Mouse (Mus musculus) granulocyte monocyte progenitor cell, adult 5-6 weeks (primary cell): ENCODE measurements at regions not wholly inside any gene's neighbourhood (a gene's known extent, or its start where the extent isn't known, plus 50 kb on each side); places are given as distances from the start of the nearest gene placed in this dataset.
A peak's percentile ranks its signal among the peaks of the same experiment; 100 is the strongest.

ENCODE experiments used
- ATAC-seq: replicated peaks from 2 replicates; pipeline ENCODE4 v1.8.0; 2016; ENCODE audit warnings: mild to moderate bottlenecking, moderate TSS enrichment, inconsistent platforms; ENCODE audit not compliant: poor library complexity, severe bottlenecking

DNA sequence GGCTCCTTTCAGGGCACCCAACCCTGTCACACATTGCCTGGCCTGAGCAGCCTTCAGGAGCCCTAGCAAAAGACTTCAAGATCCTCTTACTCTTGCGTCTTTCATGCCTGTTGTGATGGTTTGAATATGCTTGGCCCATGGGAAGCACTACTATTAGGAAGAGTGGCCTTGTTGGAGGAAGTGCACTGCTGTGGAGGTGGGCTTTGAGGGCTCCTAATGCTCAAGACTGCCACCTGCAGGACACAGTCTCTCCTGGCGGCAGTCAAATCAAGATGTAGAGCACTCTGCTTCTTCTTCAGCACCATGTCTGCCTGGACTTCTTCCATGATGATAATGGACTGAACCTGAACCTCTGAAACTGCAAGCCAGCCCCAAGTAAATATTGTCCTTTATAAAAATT is 73.0 kb downstream of the Tsen15 start:
- peak; percentile 61 for ATAC-seq

GRCm38 (mm10) chr1:152305461-152305860 is 81.0 kb downstream of the Tsen15 start:
- no peak for ATAC-seq

DNA sequence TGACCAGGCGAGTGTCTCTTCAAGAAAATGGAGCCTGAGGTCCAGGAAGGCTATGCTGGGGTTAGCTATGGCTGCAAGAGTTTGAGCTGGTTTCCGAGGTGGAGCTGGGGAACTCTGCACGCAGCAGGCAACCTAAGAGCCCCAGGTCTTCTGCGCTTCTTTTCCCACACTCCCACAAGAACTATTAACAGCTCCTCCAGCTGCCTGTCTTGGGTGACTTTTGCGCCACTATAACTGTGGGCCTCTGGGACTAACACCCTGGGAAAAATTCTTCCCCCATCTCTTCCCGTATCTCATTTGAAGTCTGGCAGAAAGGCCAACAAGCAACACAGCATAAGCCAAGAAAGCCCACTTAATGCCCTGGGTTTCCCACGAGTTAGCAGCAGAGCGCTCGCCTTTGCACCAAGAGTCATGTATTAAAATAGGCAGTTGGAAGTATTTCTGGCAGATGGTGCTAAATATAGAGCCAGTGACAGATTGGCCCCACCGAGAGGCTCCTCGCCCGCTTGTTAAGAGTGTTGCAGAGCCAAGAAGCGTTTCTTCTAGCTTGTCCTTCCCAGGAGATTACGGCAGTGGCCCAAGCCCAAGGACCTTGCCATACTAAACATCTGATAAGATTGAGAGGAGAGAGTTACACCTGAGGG is 81.9 kb downstream of the Tsen15 start:
- ATAC-seq = no peak

GRCm38 (mm10) chr1:152301355-152301754 is 85.1 kb downstream of the Tsen15 start:
- no peak for ATAC-seq

GRCm38 (mm10) chr1:152292196-152292736 is 94.2 kb downstream of the Tsen15 start:
- ATAC-seq = peak; percentile 21

- ATAC-seq = peak; percentile 57
Observed at GRCm38 (mm10) chr1:152290768-152291167, 95.7 kb downstream of the Tsen15 start.

DNA sequence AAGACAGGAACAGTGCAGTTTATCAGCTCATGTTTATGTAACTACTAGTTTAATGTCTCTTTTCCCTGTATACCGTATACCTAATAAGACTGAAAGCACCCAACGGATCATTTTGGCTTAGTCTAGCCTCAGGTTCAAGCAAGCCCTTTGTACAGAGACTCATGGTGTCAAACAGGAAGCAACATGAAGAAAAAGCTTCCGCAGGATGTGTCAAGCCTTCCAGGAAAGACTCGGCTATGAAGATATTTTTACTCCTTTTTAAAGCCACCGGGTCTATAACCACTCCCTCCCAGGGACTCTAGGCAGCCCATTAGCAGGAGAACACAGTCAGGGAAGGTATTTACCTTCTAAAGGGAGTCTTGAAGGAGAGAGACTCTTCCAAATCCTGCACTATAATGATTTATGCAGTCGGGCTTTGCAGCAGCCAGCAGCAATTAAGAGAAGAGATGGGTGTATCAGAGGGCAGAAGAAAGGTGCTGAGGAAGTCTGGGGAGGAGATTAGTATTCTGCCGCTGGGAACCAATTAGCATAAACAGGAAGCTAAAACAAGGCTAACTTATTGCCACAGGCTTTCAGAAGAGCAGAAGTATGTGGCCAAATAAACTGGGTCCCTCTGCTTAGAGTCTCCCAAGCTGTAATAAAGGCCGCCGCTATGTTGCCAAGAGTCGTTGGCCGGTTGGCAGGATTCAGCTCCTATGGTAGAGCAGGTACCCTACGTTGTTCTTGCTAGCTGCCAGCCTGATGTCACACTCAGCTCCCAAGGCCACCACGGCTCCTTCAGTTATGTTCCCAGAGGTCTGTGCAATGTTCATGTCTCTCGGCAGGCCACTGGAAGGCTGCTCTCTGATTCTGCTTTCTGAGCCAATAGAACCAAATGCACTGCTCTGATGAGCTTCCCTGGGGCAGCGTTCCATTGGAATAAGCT is 98.7 kb downstream of the Tsen15 start:
- ATAC-seq = peak; percentile 75

DNA sequence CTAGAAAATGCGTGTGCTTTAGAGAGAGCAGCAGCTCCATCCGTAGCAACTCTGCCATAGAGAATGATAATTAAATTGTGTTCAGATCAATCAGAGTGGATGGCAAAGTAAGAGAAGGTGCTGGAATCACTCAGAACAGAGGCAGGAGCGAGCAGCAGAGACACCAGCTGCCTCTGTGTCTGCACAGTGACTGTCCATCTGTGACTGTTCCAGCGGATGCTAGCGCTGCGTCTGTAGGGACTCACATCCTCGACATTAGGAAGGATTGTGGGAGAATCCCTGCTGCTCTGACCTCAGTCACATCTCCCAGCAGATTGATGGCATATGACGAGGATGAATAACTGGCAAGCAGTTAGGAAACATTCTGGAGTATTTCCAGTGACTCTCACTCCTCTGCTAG is 99.8 kb downstream of the Tsen15 start:
- no peak for ATAC-seq

GRCm38 (mm10) chr1:152282106-152282505 is 104.4 kb downstream of the Tsen15 start:
- ATAC-seq = no peak

DNA sequence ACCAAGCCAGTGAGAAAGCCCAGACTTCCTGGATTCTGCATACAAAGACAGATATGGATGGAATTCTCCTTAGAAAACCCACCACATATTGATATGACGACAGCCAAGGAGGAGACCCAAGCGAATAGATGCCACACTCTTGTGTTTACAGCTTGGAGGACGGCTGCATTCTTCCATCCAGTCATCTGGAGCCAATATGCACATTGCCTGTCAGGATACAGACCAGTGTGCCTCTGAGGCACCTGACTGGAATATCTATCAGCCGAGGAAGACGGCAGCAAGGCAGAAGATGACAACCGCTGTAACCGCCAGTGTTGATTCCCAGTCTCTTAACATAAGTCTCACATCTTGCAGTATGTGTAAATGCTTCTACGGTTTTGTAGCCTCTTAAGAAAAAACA is 105.3 kb downstream of the Tsen15 start:
- no peak for ATAC-seq

DNA sequence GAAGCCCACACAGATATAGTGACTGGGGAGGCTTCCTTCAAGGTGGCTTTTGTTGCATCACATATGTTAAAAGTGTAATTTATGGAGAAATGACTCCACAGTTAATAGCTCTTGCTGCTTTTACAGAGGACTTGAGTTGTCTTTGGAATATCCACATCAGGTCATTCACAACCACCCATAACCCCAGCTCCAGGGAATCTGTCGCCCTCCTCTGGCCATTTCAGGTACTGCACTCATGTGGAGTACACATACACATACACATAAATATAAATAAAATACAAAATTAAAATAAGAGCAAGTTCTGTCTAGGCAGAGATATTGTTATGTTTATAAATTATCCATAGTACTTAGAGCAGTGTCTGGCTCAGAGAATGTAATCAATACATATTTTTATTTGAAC is 106.5 kb downstream of the Tsen15 start:
- no peak for ATAC-seq

DNA sequence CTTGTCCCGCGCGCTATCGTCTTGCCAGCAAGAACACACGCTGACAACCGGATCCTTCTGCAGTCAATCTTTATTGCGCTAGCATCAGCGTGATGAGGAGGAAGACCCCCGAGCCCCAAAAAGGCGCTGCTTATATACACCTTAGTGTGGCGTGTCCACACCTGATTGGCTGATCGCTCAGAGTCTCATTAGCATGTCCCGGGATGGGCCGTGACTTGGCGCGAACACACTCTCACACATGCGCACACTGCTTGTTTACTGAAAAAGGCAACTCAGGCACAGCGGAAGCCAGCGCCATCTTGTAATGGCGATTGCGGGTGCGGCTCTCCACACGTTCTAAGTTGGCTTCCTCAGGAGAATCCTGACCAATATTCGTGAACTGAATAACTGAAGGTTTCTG is 111.5 kb downstream of the Tsen15 start:
- no peak for ATAC-seq

DNA sequence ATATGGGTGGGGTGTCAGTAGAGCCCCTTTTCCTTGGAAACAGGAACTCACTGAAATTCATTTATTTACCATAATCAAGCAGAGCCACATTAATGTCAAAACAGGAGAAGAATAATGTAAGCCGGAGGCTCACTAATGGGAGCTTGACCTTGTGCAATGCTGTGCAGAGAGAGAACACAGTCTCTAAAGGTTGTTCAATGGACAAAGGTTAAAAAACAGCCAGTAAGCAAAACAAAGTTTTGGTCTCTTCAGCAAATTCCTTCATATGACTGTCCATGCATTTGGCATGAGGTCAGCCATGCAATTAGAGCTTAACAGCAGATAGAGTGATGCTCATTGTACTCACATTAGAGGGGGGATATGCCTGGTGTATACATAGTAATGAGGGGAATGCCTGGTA is 113.1 kb downstream of the Tsen15 start:
- ATAC-seq = no peak

DNA sequence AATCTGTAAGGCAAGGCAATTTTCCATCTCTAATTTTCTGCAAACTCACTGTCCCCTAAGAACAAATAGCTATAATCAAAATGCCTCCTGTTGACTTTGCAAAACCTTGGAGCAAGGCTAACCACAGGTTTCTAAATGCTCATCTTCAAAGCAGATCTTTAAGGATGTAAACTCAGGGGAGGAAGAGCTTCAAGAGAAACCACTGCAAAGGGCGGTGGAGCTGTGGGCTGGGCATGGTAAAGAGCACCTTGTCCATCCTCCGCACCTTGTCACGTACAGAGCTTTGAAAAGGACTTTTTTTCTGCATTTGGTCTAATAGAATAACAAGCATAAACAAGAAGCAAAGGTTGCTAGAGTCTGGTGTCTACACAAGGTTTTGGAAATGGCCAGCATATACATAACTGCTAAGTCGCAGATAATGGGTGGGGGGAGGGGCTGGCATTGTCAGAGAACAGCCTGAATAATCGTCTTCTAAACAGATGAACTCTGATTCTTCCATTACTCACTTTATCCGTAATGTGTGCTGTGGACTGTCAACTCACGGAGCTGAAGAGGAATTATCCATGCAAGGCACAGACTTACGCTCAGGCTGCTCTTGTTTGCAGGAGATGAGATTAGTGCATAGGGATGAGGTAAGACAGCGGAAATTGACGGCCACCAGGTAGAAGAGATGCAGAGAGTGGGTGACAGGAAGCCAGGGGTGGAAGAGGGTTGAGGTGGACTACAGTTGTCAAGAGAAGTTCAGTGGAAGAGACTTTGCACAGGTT is 116.4 kb downstream of the Tsen15 start:
- no peak for ATAC-seq

DNA sequence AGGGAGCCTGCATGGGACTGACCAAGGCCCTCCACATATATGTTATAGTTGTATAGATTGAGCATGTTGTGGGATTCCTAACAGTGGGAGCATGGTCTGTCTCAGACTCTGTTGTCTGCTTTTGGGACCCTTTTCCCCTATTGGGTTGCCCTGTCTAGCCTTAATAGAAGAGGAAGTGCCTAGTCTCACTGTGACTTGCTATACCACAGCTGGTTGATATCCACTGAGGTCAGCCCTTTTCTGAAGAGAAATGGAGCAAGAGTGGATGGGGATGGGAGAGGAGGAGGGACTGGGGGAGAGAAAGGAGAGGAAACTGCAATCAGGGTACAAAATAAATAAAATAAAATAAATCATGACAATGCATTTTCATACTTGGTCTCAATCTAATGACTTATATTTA is 120.1 kb downstream of the Tsen15 start:
- ATAC-seq = peak; percentile 86

- ATAC-seq = no peak
Observed at GRCm38 (mm10) chr1:152264981-152265380, 121.5 kb downstream of the Tsen15 start.

DNA sequence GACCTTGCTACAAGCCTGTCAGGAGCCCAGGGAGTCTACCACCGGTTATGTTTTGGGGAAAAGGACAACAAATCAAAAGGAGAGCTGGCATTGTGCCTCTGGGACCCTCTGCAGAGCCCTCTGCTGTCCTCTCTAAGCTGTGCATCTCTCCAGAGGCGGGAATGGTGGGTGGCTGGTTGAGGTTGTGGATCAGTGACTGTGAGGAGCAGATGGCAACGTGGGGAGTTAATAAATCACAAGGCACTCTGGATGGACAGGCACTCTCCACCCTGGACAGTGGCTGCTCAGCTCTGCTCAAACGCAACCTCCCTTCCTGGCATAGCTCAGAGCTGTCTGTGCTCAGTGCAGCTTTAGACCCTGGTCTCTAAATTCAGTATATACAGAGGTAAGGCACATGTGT is 125.0 kb downstream of the Tsen15 start:
- ATAC-seq = no peak

DNA sequence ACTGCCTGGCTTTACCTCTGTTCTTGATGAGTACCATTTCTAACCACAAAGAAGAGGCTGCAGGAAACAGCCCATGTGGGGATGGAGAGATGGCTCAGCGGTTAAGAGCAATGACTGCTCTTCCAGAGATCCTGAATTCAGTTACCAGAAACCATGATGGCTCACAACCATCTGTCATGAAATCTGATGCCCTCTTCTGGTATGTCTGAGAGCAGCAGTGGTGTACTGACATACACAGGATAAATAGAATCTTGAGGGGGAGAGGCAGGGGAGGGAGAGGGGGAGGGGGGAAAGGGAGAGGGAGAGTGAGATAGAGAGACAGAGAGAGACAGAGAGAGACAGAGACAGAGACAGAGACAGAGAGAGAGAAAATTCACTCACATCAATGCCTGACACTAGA is 125.5 kb downstream of the Tsen15 start:
- no peak for ATAC-seq

- ATAC-seq = no peak
Observed at GRCm38 (mm10) chr1:152258258-152258657, 128.2 kb downstream of the Tsen15 start.

DNA sequence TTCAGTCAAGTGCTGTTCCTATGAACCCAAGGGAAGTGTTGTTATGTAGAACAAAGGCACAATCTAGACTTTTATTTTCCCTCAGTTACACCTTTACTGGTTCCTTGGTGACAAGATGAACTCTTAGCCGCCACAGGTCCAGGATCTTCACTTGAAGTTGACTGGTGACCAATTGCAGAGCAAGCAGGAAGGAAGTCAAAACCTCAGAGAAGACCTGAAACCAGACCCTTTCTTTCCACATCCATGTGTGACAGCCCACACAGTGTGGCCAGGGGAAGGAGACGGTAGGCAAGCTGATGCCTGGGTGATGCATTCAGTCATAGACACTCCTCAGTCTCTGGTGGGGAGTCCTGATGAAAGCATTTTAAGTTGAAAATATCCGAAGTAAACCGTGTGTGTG is 132.6 kb downstream of the Tsen15 start:
- peak; percentile 99 for ATAC-seq

GRCm38 (mm10) chr1:152253486-152253885 is 133.0 kb downstream of the Tsen15 start:
- no peak for ATAC-seq
